Mouse (Mus musculus) frontal cortex, adult (tissue): ENCODE data around the gene Tssk4.

ENCODE experiments used
- ATAC-seq: cut with Nextera tagmentation; 2 replicates; pipeline ENCODE4 v1.9.2; 2017; ENCODE audit warnings: mild to moderate bottlenecking, moderate library complexity, mixed read lengths; ENCODE audit not compliant: low TSS enrichment

The Tssk4 gene

DNA sequence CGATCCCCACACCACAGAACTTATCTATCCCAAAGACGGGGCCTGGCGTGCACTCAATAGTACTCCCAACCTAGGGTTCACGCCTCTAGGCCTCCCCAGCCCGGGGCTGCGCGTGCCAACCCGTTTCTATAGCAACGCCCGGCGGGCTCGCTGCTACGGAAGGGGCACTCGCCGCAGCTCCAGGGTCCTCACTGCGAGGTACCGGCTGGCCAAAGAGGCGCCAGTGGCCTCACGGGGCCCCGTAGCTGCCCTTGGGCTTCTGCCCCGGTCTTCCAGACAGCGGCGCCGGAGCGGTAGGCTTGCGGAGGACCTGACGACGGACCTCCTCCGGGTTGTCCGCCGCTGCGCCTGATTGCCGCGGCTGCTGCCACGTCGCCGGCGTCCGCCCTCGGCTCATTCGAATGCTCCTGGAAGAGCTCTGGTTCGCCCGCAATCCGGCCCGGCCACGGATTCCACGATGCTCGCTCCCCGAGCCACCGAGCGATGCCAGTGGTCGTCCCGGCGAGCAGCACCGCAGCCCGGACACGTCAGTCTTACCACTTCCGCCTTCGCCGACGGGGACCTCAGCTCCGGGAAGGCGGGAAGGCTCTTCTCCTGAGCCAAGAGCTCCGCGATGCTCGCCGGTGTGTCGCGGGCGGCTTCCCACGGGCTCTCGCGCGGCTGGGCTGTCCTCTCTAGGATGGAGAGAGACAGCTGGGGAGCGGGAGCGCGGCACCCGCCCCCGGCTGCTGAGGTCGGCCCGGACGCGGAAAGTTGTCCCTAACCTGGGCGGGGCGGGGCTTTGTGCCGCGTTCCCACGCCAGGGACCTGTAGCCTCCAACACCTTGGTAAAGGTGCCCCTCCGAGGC is 6.7 kb upstream of the Tssk4 start, which contains the start of gene Tm9sf1:
Gene Tm9sf1, minus strand, starts transcription at position 747 of the 848 bp plus-strand sequence.
- ATAC-seq, result peak; percentile 90

DNA sequence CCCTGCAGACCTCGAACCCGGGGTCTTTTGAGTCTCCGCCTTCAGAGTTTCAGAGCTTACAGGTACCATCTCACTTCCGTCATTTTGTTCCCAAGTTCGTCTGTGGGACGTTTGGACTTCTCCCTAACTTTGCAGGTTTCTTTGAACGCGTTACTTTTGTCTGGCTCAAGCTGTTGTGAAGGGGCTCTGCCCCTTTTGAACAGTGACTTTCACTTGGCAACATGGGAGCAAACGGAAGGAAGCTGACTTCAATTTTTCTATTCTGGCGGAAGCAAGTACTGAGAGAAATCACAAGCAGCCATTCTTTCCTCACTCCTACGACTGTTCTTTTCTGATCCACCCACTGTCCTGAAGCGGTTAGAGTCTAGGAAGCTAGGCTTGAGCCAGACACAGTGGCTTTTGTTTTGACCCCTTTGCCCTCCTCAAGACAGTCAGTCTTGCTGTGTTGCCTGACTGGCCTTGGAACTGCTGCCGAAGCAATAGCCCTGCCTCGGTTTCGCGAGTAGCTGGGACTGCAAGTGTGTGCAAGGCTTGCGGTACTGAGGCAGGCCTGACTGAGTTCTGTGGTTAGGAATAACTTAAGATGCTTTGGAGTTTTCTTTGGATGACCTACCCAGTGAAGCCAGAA is 5.6 kb upstream of the Tssk4 start:
- no peak for ATAC-seq

DNA sequence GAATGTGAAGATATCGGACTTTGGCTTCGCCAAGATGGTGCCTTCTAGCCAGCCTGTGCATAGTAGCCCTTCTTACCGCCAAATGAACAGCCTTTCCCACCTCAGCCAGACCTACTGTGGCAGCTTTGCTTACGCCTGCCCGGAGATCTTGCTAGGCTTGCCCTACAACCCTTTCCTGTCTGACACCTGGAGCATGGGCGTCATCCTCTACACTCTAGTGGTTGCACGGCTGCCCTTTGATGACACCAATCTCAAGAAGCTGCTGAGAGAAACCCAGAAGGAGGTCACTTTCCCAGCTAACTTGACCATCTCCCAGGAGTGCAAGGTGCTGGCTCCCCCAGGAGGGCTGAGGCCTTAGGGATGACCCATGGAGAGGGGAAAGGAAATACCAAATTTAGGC is 1.5 kb downstream of the Tssk4 start:
- ATAC-seq, result no peak

DNA sequence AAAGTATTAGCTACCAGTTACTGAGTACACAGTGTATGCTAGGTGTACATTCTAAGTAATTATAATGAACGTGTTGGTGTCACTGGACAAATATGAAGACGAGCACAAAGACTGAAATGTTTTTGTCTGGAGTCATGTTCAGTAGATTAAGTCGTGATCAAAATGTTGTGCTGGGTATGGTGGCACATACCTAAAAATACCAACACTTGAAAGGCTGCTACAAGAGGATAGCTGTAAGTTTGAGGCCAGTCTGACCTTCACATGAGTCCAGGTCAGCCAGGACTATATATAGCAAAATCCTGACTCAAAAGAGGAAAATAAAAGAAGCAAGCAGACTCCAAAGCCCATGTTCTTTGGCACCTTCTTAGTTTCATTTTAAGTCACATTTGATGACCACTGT is 7.0 kb downstream of the Tssk4 start:
- ATAC-seq, result no peak

DNA sequence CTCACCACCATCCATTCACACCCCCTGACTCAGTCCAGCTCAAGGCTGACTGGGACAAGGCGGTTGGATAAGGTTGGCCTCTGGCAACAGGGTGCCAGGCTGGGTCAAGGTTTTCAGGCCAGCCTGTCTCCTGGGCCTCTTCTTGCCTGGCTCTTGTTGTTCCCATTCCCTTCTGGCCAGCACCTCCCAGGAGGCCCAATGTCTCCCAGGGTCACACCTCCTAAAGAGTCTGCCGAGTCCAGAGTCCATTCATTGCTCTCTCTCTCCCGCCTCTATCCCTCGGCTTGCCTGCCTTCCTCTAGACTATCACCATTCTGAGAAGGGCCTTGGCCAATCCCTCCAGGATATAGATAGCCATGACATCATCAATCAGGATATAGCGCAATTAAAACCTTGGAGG is 8.0 kb downstream of the Tssk4 start:
- no peak for ATAC-seq

DNA sequence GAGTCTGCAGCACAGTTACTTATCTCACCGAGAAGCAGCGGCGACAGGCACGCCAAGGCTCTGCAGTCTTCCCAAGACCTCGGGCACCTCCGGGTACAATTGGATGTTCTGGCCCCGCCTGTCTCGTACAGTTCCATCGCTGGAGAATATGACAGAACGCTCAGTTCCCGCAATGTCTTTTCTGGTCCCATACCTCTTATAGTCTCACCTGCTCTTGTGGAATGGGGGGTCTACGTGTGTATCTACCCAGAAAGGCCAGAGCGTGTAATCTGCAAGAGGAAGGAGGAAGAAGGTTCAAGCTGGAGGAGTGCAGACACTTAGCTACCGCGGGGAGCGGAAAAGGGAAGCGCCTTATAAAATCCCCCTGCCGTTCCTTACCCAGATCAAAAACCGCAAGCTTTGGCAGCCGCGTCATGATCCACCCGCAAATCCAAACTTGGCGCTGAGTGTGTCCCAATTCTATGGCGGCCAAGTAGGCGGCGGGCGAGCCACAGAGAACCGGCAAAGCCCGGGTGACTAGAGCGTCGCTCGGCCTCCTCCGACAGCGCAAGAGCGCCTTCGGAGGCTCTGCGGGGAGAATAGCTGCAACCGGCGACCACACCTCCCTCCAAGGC is 10.1 kb downstream of the Tssk4 start, which contains the start of gene Mdp1:
Gene Mdp1, minus strand, starts transcription at position 549 of the 614 bp plus-strand sequence.
- peak; percentile 98 for ATAC-seq

DNA sequence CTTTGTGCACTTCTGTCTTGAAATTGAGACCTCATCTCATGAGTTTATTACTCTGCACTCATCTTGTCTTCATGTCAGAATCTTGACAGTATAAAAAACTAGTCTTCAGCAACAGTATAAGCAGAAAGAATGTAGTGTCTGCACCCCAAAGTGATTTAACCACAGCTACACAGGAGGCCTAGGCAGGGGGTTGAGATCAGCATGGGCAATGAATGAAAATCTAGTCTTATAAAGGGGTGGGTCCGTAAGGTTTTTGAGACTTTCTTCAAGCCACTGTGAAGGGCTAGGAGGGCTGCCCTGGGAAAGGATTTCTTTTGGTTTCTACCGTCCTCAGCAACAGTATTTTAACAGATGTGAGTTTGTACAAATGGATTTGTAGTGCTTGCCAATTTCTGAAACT is 10.7 kb downstream of the Tssk4 start:
- 0 out of 2 replicates have a peak, but pooled peaks have one; percentile 4 for ATAC-seq

DNA sequence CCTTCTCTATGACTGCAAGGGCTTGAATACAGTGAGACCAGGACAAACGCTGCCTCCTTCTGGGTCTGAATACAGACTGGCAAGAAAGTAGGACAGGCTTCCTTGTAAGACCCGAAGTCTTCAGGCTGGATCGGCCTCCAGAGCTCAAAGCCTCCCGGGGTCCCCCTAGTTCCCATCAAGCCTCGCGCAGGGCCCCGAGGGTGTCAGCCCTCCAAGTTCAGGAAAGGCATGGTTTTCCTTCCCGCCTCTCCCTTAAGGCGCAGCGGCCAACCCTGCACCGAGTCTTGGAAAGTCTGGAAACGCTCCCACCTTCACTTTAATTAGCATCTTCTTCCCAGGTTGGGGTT is 21.5 kb downstream of the Tssk4 start:
- ATAC-seq, result peak; percentile 76

DNA sequence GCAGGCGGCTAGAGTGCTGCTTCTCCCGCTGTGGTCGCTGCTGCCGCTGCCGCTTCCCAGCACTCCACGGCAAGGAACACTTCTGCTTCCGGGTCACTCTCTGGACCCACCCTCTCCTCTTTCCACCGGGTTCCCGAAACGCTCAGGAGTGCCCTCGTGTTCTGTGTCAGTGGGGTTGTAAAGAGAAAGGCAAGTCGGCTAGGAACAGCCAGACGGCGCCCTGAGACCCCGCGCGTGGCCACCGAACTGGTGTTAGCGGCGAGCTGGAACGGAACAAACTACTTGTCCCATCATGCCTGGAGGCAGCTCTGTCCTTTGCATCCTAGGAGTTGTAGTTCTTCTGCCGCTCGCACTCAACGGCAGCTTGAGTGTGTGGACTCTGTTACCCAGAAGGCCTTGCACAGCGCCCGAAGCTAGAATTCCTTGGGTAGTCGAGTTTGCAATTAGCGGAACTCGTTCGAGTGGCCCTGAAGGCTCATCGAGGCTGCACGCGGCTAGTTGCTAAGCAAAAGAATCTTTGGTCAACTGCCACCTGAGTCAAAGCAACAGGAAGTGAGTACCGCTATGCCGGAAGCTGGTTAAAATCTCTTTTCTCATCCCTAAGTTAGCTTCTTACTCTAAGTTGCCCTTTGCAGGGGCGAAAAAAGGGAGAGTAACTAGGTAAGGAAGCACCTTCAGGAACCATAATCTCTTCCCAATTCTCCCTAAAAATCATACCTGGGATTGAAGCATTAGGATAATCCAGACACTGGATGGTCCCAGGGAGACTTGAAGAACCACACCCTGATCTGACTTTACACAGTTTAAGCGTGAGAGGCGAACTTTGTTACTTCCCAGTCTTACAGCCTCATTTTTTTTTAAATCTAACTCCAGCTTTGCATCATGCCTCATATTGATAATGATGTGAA is 22.1 kb downstream of the Tssk4 start, which contains the start of the genes Gmpr2 and Nedd8:
Gene Gmpr2, plus strand, starts transcription at position 109 of the 908 bp plus-strand sequence.
Gene Nedd8, minus strand, starts transcription at position 292 of the 908 bp plus-strand sequence.
- peak; percentile 98 for ATAC-seq

DNA sequence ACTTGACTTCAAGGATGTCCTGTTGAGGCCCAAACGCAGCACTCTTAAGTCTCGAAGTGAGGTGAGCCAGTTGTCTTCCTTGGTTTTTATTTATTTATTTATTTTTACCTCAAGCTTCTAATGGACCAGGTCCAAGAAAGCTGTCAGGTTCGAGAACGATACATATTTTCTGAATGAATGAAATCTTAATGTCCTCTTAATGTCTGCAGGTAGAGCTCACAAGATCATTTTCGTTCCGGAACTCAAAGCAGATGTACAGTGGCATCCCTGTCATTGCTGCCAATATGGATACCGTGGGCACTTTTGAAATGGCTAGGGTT is 22.7 kb downstream of the Tssk4 start:
- no peak for ATAC-seq

DNA sequence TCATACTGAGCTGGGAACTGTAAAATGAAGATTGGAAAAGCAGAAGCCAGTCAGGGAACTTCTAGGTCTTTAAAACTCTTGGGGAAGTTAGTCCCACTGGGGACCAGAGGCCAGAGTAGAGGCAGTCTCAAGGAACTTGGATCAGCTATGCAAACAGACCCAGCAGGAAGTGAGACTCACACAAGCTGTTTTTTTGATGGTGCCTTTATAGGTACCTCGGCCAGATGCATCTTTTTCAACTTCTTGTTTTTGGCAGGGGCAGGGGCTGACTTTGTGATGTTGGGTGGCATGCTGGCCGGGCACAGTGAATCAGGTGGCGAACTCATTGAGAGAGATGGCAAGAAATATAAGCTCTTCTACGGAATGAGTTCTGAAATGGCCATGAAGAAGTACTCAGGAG is 27.6 kb downstream of the Tssk4 start:
- no peak for ATAC-seq

DNA sequence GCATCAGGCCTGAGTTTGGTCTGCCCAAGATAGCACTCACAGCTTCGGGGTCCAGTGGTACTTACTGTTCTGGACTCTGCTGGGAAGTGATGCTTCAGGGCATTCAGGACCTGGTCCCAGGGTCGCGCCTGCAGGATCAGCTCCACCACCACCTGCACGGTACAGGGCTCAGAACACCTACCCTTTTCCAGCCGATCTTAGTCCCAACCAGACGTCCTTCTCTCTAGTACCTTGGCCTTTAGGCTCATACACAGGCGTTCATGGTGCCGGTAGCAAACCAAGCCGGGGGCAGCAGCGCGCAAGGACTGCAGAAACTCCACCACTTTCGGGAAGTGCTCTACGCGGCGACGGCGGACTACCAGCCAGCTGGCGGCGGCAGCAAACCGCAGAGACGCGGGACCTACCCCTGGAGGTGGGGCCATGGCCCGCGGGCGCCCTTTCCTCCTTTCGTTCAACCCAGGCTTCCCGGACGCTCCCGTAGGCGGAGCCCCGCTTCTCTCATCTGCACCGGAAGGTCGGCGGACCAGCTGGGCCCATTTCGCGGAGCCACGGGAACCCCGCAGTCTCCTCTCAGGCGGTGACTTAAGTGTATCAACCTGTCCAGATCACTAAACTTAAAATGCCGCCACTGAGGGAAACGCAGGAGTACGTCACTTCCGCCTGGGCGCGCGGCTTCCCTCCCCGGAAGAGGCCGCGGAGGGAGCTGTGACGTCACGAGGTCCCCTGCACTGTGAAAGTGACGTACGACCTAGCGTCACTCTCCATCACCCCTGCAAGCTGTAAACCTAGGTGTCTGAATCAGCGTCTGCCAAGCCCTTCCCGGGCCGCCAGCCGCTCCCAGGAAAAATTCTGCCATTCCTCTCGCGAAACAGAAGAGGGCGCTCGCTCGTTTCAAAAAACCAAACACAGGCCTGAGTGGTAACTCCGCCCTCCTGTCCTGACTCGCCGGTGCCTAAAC is 31.5 kb downstream of the Tssk4 start, which contains the start of gene Tinf2:
Gene Tinf2, minus strand, starts transcription at position 661 of the 958 bp plus-strand sequence.
- peak; percentile 98 for ATAC-seq

DNA sequence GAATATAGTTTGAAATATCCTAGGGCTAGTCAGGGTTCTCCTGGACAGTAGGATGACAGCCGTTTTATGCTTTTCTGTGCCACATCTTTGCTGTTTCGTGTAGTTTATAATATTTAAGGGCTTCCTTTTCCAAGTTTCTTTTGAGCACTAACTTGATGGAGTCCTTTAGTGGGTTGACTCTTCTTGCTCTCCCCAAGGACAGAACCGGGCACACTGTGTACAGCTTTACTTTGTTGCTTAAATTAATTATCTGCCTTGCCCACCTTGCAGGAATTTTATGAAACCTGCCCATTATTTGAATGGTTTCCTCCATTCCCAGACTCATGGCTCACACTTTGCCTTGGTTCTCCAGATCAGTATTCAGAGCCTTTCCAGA is 32.1 kb downstream of the Tssk4 start:
- no peak; the same call in 1 of the 2 replicates for ATAC-seq

DNA sequence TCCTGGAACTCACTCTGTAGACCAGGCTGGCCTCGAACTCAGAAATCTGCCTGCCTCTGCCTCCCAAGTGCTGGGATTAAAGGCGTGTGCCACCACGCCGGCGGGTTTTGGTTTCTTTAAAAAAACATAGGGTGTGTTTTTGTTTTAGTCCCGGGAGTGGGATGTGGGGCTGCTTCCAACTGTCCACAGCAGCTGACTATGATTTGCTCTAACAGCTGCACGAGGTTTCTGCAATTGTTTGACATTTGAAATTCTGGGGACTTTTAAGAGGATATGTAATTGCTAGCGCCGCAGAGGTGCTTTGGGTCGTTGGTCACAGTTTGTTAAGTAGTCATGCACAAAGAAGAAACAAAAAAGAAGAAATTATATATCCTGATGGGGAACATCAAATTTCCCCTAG is 39.4 kb downstream of the Tssk4 start:
- no peak for ATAC-seq

DNA sequence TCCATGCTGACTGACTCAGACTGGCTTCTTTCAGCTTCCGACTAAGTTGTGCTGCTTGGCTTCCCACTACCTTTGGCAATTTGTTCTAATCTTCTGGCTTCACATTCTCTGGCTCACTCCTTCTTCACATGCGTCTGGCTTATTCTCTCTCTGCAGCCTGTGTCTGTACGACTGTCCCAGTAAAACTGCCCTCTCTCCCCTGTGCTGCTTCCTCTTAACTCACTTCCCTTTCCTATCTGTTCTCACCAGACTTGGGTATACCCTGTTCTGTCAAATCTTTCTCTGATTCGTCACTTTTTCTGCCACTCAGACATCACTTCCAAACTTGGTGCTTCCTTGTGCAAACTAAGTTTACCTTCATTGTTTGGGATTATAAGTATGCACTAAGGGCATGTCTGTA is 47.2 kb downstream of the Tssk4 start:
- ATAC-seq, result no peak

DNA sequence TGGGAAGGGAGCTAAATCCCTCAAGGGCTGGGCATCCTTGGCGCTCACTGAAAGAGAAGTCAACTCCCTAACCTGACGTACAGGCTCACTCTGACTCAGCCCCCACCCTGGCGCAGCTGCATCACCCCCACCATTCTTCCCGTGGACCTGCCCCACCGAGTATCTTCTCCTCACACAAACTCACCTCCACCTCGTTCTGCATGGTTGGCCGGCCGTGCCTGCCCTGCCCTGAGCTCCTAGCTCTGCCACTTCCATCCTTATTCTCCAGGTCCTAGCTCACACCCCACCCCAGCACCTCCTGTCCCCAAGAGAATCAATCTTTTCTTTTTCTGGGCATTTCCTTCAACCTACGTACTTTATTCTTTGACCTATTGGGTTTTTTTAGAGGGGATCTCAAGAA is 51.1 kb downstream of the Tssk4 start:
- no peak for ATAC-seq
